Mouse (Mus musculus): ENCODE results near the gene Mvb12a.

- no peak for TF ChIP-seq CTCF (conservative IDR thresholded peaks at IDR 0.05; ENCODE audit: low read length)
- no peak for TF ChIP-seq POU5F1 (IDR thresholded peaks at IDR 0.05; ENCODE audit: borderline replicate concordance, low read length)
- no peak for TF ChIP-seq NANOG (IDR thresholded peaks at IDR 0.05; ENCODE audit: borderline replicate concordance, low read length)
Measured at GRCm38 (mm10) chr8:71596798-71597197, 54.1 kb downstream of the Mvb12a start.

Data from E14TG2a.4 (cell line).